Mouse (Mus musculus) thymus, postnatal 14 days (tissue): Measurements from ENCODE around the gene Ythdf2.
A peak's percentile ranks its signal among the peaks of the same experiment; 100 is the strongest.
"Not testable (repeated sequence)": the region's sequence is repeated elsewhere in the genome, so short reads cannot be mapped to it uniquely, and the experiment has no call there.

ENCODE experiments used
- DNase-seq: peaks from one replicate; pipeline ENCODE4 v3.0.0; 2021

Gene Ythdf2

DNA sequence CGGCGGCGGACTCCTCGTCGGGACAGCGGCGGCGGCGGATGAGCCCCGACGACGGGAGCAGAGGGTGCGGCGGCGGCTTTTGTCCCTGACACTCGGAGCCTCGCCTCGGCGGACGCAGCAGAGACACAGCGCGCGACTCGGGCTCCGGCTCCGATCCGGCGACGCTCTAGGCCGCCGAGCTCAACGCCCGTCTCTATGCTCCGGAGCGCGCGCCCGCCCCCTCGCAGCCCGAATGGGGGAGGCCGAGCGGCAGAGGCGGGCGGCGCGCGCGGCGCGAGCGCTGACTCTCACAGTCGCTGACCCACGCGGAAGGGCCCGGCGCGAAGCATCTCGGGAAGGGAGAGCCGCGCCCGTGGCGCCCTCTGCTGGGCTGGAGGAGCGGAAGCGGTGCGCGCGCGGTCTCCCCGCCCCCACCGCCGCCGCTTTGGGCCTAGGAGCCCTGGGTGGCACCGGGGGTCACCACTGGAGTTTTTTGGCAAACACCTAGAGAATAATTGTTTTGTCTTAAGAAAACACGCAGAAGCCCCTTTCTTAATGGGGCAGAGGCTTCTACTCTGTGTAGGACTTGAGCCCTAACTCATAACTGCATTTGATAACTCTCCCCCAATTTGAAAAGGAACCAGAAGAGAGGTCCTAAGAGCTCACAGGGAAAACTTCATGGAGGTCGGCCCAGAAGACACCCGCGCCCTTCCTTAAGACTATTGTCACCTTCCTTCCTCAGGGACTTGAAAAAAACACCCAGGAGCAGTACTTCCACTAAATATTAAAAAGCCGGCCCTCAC, at the start of gene Ythdf2:
TSS of gene Ythdf2 (minus strand) at position 351 of the 782 bp plus-strand sequence.
- peak; percentile 99 for DNase-seq

DNA sequence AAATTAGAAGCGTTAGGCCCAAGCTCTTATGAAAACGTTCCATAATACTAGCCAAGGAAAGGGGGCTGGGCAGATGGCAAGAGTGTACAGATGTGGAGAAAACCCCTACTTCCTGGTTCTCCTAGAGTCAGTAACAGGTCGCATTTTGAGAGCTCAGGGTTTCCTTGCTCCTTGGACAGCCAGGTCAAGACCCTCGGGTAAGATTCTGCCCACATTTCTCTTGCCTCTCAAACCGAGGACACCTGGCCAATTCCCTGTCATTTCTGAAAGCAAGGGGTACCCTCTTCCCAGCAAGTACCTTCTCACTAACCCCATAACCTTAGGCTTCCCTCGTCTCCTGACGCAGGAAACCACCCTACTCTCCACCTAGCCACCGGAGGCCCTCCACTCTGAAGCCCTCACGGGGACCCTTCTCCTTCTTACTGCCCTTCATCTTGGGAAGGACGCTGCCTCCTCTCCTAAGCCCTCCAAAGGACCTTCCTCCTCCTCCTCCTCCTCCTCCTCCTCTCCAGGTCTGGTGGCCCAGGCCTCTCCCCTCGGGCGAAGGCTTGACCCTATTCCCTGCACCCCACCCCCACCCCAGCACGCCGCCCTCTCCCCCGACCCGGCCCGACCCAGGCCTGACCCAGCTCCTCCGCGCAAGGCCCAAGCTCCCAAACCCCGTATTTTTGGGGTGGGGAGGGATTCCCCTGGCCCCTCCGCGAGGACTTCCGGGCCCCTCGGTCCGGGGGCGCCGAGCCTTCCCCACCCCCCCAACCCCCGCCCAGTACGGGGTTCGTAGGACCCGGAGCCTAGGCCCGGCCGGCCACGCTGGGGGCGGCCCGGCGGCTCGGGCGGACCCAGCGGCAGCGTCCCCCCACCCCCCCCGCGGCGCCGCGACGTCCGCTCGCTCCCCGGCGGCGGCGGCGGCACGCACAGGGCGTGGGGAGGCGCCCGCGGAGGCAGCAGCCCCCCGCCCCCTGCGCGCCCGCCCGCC, 48.6 kb upstream of the Ythdf2 start:
- peak; percentile 62 for DNase-seq

DNA sequence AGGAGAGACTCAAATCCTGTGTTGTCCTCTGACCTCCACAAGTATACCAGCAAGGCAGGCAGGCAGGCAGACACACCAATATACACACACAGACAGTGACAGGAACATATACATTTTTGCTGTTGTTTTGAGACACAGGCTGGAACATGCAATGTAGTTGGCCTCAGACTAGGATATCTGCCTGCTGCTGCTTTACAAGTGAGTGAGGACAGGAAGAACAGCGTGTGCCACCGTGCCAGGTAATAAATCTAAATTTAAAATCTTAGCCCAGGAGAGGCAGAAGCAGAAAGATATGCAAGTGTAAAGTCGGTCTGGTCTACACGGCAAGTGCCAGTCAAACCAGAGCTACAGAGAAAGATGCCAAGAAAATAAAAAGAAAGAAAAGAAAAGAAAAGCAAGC, 47.1 kb upstream of the Ythdf2 start:
- DNase-seq: no peak

DNA sequence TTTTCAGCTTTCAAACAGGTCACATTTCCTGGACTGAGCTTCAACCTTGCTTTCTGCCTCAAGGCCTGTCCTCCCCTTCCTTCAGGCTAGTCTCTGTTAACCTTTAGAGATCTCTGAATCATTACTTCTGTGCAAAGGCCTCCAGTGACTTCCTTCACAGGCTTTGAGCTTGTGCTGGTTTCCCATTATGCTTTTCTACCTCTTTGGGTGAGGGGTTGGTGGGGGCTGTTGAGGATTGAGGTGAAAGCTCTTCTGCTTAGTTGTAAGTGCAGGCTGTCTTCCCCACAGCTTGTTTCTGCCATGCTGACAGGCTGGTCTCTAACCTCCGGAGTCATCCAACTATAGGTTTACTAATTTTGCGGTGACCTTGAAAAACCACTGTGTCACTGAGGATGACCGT, 44.3 kb upstream of the Ythdf2 start:
- DNase-seq: no peak

DNA sequence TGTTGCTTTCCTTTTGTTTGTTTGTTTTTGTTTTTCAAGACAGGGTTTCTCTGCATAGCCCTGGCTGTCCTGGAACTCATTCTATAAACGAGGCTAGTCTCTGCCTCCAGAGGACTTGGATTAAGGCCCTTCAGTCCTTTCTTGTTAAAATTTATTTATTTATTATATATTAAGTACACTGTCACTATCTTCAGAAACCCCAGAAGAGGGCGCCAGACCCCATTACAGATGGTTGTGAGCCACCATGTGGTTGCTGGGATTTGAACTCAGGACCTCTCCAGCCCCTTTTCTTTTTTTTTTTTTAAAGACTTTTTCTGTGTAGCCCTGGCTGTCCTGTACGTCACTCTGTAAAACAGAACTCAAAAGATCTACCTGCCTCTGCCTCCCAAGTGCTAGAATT, 42.9 kb upstream of the Ythdf2 start:
- peak; percentile 20 for DNase-seq

DNA sequence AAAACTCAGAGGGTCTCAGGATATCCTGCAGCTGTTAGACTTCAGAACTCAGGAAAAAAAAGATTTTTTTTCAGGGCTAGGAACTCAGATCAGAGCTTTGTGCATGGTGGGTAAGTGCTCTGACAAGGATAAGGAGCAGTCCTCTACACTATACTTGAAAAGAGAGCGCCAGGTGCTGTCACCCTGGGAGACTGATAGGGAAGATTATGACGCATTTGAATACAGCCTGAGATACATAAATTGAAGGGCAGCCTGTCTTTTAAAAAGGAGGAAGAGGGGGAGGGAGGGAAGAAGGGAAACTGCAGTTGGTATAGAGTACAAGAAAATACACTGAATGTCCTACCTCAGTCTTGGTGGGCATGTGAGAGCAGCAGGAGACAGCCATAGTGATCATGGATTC, 41.5 kb upstream of the Ythdf2 start:
- no peak for DNase-seq

DNA sequence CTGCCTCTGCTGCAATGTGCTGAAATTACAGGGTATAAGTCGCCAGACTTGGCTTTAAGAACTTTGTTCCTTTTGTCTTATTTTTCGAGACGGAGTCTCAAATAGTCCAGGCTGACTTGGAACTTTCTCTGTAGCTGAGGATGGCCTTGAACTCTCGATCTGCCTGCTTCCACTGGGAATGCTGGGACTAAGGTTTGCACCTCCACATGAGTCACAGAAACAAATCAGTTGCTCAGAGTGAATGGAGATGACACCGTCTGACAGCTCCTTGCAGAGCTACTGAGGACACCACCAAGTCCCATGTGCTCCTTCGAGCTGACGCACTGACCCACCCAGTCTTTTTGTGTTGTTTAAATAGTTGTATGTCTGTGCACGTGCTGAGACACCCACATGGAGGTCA, 41.0 kb upstream of the Ythdf2 start:
- DNase-seq: no peak

DNA sequence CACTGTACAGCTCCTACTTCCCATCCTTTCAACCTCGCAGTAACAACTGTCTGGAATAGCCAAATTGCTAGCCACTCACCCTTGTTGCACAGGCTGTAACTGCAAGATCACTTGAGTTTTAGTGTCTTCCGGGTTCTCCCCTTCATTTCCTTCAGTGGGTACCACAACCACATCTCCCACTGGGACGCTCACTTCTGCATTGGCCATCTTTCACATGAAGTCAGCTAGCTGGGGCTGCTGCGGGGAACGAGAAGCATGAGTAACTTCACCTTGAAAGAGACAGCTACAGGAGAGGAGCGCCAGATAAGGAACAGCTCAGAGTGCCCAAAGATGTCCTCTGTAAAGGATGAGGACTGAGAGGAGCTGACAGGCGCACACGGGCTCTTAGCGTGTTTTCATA, 39.5 kb upstream of the Ythdf2 start:
- DNase-seq: no peak

DNA sequence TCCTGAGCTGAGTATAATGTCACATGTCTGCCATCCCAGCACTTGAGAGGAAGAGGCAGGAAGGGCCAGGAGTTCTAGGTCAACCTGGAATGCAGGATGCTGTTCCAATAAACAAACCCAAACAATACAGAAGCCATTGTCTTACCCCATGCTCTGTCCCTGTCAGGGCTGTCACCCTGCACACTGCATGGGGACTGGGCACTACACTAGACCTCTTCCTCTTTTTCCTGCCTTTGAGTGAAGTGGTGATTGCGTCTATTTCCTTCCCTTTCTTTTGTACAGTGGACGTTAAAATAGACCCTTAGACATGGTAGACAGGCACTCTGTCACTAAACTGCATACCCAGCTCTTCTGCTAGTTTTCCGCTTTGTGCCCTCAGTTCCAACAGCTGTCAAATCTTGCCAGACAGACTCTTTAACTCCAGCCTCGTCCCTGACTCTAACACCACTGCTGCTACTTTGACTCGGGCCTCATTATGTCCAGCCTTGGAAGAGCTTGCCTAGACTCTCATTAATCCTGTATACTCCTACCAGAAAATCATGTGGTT, 35.4 kb upstream of the Ythdf2 start:
- no peak for DNase-seq

DNA sequence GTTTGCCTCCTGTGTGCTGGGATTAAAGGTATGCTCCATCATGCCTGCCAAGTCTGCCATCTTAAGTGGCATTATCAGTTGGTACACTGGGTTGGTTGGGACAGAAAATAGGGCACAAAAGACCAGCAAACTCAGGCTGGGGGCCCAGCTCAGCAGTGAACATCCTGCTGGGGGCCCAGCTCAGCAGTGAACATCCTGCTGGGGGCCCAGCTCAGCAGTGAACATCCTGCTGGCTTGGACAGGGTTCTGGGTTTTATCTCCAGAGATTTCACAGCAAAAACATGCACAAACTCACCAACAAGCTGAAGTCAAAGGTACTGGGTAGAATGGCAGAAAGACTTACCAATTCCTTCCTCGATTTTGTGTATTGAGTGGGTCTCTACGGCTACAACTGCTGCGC, 33.5 kb upstream of the Ythdf2 start:
- peak; percentile 21 for DNase-seq

DNA sequence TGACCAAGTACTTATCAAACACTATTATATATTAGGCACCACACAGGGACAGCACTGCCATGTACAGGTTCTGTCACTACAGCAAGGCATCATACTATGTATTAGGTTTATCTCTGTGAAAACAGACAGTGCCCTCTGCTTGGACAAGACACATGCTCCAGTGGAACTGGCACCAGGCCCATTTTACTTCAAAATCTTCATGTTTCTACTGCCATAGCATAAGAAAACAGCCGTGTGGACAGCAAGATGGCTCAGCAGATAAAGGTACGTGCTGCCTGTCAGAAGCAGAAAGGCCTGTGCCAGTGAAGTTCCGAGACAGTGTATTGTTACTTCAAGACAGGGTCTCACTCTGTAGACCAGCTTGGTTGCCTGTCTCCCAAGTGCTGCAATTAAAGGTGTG, 29.1 kb upstream of the Ythdf2 start:
- DNase-seq: no peak

DNA sequence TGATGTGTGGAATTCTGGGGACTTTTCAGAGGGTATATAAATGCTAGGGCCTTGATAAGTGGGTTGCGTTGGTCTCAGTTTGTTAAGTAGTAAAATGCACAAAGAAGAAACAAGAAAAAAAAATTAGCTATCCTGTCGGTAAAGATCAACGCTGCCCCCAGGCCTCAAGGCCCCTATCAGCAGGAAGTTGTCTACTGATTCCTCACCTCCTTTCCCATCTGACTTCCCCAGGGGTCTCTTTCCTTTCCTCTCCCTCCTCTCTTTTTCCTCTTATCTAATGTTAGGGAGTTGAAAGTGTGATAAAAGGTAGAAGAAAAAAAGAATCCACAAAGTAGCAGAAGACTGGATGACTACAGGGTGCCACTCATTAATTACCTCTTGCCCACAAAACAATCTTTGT, 28.3 kb upstream of the Ythdf2 start:
- no peak for DNase-seq

DNA sequence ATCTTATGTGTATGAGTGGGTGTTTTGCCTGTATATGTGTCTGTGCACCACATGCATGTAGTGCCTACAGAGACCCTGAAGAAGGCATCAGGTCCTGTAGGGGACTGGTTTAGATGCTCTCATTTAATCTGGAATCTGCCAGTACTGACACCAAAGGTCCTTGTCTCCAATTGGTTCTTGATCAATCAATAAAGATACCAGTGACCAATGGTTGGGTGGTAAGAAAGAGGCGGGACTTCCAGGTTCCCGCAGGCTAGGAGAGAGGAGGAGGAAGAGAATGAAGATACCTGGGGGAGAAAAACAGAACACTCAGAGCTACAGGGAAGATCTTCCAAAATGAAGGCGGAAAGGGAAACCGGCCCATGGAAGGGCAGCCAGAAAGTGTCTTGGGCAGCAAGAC, 26.3 kb upstream of the Ythdf2 start:
- no peak for DNase-seq

DNA sequence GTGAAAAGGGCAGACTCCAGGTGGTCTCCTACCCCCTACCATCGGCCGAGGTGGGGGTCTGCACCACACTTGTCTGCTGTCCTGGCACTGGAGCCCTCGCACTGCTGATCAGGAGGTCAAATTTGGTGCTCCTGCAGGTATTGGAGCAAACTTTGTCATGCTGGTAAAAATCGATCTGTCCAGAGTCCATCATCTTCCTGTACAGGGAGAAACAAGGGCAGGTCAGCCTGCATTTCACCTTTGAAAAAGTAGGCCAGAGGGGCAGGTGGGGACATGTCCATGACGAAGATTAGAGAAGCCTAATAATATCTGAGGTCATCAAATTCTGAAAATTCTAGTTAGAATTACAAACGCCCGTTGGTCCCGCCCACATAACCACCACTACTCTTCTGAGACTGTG, 22.6 kb upstream of the Ythdf2 start:
- no peak for DNase-seq

DNA sequence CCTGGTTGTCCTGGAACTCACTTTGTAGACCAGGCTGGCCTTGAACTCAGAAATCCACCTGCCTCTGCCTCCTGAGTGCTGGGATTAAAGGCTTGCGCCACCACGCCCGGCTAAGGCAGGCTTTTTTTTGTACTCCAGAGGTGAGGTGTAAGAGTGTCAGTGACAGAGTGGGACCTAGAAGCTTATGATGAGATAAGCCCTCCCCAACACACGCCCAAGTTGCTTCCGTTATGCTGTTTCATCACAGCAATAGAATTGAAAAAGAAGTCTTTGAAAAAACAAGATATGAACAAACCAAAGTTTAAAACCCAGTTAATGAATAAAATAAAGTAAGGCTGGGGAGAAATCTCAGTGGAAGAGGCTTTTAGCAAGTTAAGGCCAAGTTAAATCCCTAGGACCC, 18.3 kb upstream of the Ythdf2 start:
- no peak for DNase-seq

DNA sequence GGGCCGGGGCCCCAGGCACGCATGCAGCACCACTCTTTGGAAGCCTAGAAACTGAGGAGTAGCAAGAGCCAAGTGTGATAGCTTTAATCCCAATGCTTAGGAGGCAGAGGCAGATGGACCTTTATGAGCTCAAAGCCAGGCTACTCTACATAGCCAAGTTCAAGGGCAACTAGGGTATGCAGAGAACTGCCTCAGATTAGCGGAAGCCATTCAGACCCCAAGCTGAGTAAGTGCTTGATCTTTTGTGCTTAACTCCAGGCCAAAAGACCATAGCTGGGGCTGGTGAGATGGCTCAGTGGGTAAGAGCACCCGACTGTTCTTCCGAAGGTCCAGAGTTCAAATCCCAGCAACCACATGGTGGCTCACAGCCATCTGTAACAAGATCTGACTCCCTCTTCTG, 9.9 kb upstream of the Ythdf2 start:
- DNase-seq: not testable (repeated sequence)

DNA sequence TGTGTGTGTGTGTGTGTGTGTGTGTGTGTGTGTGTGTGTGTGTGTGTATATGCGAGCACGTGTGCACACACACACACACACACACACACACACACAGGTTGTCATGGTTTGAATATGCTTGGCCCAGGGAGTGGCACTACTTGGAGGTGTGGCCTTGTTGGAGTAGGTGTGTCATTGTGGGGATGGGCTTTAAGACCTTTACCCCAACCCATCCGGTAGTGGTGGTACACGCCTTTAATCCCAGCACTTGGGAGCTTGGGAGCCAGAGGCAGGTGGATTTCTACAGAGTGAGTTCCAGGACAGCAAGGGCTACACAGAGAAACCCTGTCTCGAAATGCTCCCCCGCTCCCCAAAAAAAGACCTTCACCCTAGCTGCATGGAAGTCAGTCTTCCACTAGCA, 6.3 kb upstream of the Ythdf2 start:
- not testable (repeated sequence) for DNase-seq

DNA sequence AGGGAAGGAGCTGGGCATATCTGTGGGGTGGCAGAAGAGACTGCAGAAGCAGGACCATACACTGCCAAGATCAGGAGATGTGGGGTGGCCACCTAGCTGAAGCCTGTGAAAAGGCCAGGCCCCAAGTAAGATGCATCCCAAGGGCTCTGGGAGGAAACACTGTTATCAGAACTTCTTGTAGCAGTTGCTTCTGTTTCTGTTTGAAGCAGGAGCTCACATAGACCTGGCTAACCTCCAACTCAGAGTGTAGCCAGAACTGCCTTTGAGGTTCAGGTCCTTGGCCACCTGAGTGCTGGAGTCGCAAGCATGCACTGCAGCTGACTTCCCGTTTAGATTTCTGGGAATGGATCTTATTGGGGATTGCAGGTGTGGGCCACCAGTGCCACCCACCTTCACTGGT, 5.7 kb upstream of the Ythdf2 start:
- DNase-seq: no peak

DNA sequence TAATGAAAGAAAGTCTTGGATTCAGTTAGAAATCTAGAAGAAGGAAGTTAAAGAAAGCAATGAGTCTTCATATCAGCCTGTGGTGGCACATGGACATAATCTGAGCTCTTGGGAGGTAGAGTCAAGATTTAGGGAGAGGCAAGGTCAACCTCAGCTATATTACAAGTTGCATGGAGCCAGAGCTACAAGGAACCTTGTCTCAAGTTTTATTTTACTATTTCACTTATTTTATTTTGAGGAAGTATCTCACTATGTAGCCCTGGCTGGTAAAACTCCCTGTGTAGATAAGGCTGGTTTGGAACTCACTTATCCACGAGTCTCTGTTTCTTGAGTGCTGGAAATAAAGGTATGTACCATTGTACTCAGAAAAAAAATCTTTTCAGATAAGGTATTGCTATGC, 4.5 kb upstream of the Ythdf2 start:
- DNase-seq: no peak

DNA sequence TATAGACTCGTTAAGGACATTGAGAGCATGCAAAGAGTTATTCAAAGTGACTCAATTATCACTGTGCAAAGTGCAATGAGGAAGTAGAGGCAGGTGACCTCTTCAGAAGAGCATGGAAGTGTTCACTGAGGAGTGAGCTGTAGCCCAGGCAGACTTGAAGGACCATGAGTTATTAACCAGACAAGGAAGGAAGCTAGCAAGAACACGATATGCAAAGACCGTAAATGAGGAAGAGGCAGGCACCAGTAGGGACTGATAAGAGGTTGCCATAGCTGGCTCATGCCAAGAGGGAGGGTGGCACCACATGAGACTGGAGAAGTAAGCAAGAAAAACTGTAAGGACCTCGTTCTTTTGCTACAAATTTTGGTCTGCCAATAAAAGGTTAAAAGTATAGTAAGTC, 2.7 kb upstream of the Ythdf2 start:
- DNase-seq: no peak

DNA sequence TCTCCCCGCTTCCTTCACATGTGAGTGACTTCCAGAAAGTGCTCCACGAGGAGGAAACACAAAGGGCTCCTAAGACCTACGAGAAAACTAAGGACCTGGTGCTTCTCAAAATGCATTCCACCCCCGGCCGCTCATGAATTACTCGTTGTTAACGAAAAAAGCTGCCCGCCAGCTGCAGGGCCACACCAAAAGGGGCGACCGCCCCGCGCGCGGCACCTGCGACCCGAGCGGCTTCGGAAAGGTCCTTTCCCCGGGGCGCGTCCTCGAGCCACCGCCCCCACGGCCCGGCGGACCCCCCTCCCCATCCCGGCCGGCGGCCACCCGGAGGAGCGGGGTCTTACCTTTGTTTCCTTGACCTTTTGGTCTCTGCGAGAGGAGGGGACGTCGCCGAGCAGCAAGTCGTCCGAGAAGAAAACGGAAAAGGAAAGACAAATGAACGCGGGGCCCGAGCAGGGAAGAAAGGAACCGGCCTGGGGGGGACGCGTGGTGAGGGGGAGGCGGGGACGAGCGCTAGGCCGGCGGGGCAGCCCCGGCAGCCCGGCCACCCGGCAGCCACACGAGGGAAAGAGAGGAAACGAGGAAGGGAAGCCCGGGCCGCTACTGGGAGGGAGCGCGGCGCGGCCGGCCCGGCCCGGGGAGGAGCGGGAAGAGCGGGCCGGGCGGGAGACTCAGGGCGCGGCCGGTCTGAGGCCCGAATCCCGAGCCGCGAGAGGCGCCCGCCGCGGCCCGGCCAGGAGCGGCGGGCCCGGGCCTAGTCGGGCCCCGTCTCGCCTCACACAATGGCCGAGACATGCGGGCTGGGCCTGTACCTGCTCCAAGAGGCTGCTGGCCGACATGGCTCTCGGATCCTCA, 786 bp downstream of the Ythdf2 start:
- DNase-seq: peak; percentile 54

DNA sequence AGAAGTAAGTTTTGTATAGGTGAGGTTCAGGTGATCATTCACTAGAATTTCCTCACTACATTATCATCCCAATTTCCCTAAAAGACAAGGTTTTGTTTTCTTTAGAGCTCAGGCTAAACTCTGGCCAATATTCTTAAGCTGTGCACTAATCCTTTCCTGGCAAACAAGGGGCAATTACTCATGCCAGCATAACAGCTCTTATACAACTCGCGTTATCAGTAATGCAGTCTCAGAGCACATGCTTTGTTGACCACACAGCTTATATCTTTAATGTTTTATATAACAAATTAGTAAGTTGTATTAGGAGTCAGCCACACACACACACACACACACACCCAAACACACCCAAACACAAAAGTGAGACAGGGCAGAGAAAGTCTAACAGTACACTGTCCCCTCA, 1.8 kb downstream of the Ythdf2 start:
- no peak for DNase-seq

DNA sequence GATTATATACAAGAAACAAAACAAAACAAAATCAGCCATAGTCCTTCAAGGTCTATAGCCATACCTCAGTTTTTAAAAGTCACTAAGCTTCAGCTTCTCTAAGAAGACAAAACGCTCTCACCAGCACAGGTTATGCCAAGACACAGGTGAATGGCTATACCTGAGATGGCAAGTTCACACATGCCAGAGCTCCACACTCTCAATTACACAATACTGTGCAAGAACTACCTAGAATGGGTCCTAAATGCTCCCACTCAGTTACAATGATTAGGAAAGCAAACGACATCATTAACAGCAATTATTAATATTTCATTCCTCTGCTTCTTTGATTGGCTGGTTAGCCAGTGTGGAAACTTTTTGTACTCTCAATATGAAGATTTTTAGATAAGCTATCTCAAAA, 2.8 kb downstream of the Ythdf2 start:
- DNase-seq: no peak
